In genomic region chr5:130685911-130686658, GRCm38 (mm10) we compare ENCODE assay signal across 12 mouse cellular contexts.
A peak's percentile ranks its signal among the peaks of the same experiment; 100 is the strongest.
DNase-seq lines count a peak whose midpoint lies in the region; ATAC-seq lines count a peak whose summit lies in the region.
"Had no signal": no experiment of that assay in that cellular context is flagged by ENCODE, and none has a peak within 500 bp of the region (broad histone marks: within the 10 kb centered on the region; RNA-seq: fewer than 3 reads in every experiment).

No protein-coding gene starts in this region.

- peak; percentile 14 for DNase-seq in embryonic facial prominence, embryonic 14.5 days (ENCODE audit: low spot score)
- DNase-seq in embryonic facial prominence, embryonic 10.5 days (ENCODE audit: low spot score) = no peak
- DNase-seq in cerebellum, postnatal 10 days = peak; percentile 84 to 90
- peak; percentile 25 to 36 for DNase-seq in layer of hippocampus, postnatal 10 days (ENCODE audit: low spot score in 2 of 2)
- DNase-seq in right cerebral cortex, postnatal 10 days (ENCODE audit: low spot score in 2 of 2) = peak; percentile 63 to 77
- DNase-seq: gastrocnemius, postnatal 25 days; heart, postnatal 36 days; lung, embryonic 14.5 days had no signal

- no peaks in the 10 kb centered on the region for H3K36me3 ChIP-seq in embryonic facial prominence, embryonic 14.5 days (ENCODE audit: control insufficient read depth, insufficient read depth, low read length)
- H3K36me3 ChIP-seq in embryonic facial prominence, embryonic 10.5 days (replicated peaks) = no peaks in the 10 kb centered on the region
- H3K36me3 ChIP-seq in intestine, embryonic 15.5 days = no peaks in the 10 kb centered on the region
- H3K36me3 ChIP-seq in hindbrain, embryonic 12.5 days = no peaks in the 10 kb centered on the region
- H3K36me3 ChIP-seq: embryonic facial prominence, embryonic 12.5 days had no signal

- H3K4me1 ChIP-seq in embryonic facial prominence, embryonic 14.5 days (ENCODE audit: control insufficient read depth, insufficient read depth, low read length) = no peaks in the 10 kb centered on the region
- H3K4me1 ChIP-seq in embryonic facial prominence, embryonic 10.5 days = peaks cover 8% of the 10 kb centered on the region; the same call in 1 of the 2 replicates
- no peaks in the 10 kb centered on the region for H3K4me1 ChIP-seq in intestine, embryonic 15.5 days (replicated peaks)
- no peaks in the 10 kb centered on the region for H3K4me1 ChIP-seq in hindbrain, embryonic 12.5 days
- H3K4me1 ChIP-seq: embryonic facial prominence, embryonic 12.5 days had no signal

- no peak for ATAC-seq in embryonic facial prominence, embryonic 14.5 days (ENCODE audit: low read depth)
- no peak for ATAC-seq in intestine, embryonic 15.5 days
- ATAC-seq in inflammation-experienced regulatory T-cells, adult 6 months = no peak
- no peak for ATAC-seq in hindbrain, embryonic 12.5 days (ENCODE audit: low FRiP score)

- 72% methylated on average over 5 of the region's 5 CpGs for WGBS in embryonic facial prominence, embryonic 14.5 days
- 85% methylated on average over 5 of the region's 5 CpGs for WGBS in embryonic facial prominence, embryonic 10.5 days
- WGBS in intestine, embryonic 15.5 days = 76% methylated on average over 5 of the region's 5 CpGs
- WGBS in hindbrain, embryonic 12.5 days = 89% methylated on average over 5 of the region's 5 CpGs

- H3K4me2 ChIP-seq in embryonic facial prominence, embryonic 14.5 days (ENCODE audit: low read depth, low read length) = no peak overlapping the region
- H3K4me2 ChIP-seq in intestine, embryonic 15.5 days (replicated peaks) = no peak overlapping the region
- H3K4me2 ChIP-seq in hindbrain, embryonic 12.5 days (replicated peaks) = no peak overlapping the region
- H3K4me2 ChIP-seq: embryonic facial prominence, embryonic 12.5 days; lung, embryonic 14.5 days had no signal

- no peaks in the 10 kb centered on the region for H3K9me3 ChIP-seq in embryonic facial prominence, embryonic 14.5 days (ENCODE audit: control insufficient read depth, low read length)
- no peaks in the 10 kb centered on the region for H3K9me3 ChIP-seq in embryonic facial prominence, embryonic 10.5 days
- H3K9me3 ChIP-seq in intestine, embryonic 15.5 days = no peaks in the 10 kb centered on the region
- no peaks in the 10 kb centered on the region for H3K9me3 ChIP-seq in hindbrain, embryonic 12.5 days (replicated peaks)
- H3K9me3 ChIP-seq: embryonic facial prominence, embryonic 12.5 days had no signal

- no peak overlapping the region for H3K4me3 ChIP-seq in embryonic facial prominence, embryonic 14.5 days (ENCODE audit: low read depth, low read length)
- H3K4me3 ChIP-seq in embryonic facial prominence, embryonic 10.5 days = no peak overlapping the region
- no peak overlapping the region for H3K4me3 ChIP-seq in intestine, embryonic 15.5 days (replicated peaks)
- no peak overlapping the region for H3K4me3 ChIP-seq in hindbrain, embryonic 12.5 days
- H3K4me3 ChIP-seq: embryonic facial prominence, embryonic 12.5 days had no signal

- H3K27me3 ChIP-seq in embryonic facial prominence, embryonic 14.5 days (replicated peaks; ENCODE audit: control insufficient read depth, insufficient read depth, low read length) = no peaks in the 10 kb centered on the region
- H3K27me3 ChIP-seq in embryonic facial prominence, embryonic 10.5 days (replicated peaks; ENCODE audit: low read depth, poor library complexity, severe bottlenecking) = no peaks in the 10 kb centered on the region
- no peaks in the 10 kb centered on the region for H3K27me3 ChIP-seq in intestine, embryonic 15.5 days (replicated peaks)
- H3K27me3 ChIP-seq in hindbrain, embryonic 12.5 days = no peaks in the 10 kb centered on the region
- H3K27me3 ChIP-seq: embryonic facial prominence, embryonic 12.5 days had no signal

- no peak overlapping the region for H3K27ac ChIP-seq in embryonic facial prominence, embryonic 14.5 days (replicated peaks; ENCODE audit: low read depth, low read length)
- H3K27ac ChIP-seq in embryonic facial prominence, embryonic 10.5 days (replicated peaks) = no peak overlapping the region
- no peak overlapping the region for H3K27ac ChIP-seq in intestine, embryonic 15.5 days
- no peak overlapping the region for H3K27ac ChIP-seq in hindbrain, embryonic 12.5 days
- H3K27ac ChIP-seq: embryonic facial prominence, embryonic 12.5 days had no signal

- H3K9ac ChIP-seq in embryonic facial prominence, embryonic 14.5 days (ENCODE audit: low read depth, low read length) = no peak overlapping the region
- H3K9ac ChIP-seq in intestine, embryonic 15.5 days = no peak overlapping the region
- H3K9ac ChIP-seq in hindbrain, embryonic 12.5 days = no peak overlapping the region
- H3K9ac ChIP-seq: embryonic facial prominence, embryonic 12.5 days; lung, embryonic 14.5 days had no signal
